Mouse (Mus musculus): ENCODE results near the gene Ckmt2.

Ckmt2 gene

DNA sequence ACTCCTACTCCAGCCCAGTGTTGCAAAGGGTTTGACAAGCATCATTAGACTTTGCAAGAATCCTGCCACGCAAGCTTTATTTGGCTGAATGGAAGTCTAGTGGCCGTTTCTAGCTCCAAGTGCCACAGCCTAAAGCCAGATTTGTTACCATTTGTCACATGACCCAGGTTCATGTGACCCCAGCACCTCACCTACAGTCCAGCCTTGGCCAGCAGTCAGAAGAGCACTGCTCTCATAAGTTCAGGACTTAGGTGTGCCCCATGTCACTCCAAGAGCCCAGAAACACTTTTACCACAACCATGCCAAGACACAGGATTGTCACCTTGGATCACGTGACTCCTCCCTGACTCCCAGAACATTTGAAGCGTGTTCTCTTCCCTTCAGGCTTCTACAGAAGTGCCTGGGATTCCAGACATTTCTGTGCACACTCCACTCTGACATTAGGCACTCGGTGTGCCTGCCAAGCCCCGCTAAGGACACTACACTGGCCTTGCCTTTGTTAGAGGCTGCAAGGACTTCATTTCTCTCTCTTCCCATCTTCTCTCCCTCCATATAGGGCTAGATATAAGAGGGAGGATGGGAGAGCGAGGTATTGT is 2.9 kb downstream of the Ckmt2 start:
- no peak for DNase-seq (ENCODE audit: low spot score in 2 of 2)

DNA sequence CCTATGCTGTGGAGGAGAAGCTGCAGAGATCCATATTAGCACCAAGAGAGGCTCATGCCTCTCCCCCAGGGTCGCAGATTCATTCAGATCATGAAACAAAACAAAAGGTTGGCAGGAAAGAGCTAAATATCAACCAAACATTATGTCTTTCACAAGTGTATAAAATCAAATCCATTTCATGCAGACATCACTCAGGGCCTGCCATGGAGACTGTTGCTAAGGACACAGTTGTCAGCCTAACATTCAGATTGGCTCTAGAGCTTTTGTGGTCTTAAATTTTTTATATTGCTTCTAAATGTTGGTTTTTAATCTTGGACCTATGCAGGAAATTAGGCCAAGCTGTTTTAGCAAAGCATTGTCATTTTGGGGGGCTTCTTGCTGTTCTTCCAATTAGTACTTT is 8.1 kb downstream of the Ckmt2 start:
- no peak for DNase-seq (ENCODE audit: low spot score in 2 of 2)

DNA sequence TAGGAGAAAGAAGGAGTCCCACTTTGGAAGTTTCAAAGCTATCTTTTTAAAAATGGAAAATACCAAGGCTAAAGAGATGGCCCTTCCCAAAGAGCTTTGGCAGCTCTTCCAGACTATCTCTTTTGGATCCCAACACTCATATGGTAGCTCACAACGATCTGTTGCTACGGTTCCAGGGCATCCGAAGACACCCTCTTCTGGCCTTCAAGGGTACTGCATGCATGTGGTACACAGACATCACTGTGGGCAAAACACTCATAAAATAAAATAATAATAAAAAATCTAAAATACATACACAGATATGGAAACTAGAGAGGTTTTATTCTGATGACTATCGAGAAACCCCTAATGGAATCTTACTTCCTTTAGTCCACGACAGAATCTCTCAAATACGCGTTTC is 17.9 kb downstream of the Ckmt2 start:
- peak in 1 of 2 experiments; percentile 24 for DNase-seq (ENCODE audit: low spot score in 2 of 2)

DNA sequence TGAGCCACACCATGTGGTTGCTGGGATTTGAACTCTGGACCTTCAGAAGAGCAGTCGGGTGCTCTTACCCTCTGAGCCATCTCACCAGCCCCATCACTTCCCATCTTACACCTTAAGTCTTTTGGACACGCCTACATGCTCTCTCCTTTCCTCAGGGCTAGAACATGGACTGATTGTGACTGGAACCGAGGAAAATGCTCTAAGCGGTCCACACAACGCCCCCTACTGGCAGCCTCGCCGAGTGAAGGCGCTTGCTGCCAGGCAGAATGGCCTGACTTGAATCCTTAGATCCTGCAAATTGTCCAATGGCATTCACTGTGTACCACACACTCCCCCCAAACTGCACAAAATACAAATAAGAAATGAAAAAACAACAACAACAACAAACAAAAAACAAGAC is 19.3 kb downstream of the Ckmt2 start:
- no peak for DNase-seq (ENCODE audit: low spot score in 2 of 2)

DNA sequence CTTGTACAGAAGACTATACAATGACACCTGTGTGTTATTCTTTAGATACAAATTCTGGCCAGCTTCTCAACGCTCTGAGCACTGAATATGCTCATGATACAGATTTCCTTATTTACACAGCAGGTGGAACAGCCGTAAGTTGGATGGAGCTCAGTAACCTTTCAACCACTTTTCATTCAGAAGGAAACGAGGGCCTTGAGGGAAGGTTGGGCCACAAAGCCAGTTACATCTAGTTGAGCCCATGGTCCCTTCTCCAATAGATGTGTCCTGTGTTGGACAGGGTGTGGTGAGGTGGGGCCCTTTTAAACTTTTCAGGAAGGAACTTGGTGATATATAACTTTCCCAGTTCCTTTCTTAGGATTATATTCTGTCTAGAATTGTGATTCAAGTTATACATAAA is 22.3 kb downstream of the Ckmt2 start:
- DNase-seq (ENCODE audit: low spot score in 2 of 2) = no peak

DNA sequence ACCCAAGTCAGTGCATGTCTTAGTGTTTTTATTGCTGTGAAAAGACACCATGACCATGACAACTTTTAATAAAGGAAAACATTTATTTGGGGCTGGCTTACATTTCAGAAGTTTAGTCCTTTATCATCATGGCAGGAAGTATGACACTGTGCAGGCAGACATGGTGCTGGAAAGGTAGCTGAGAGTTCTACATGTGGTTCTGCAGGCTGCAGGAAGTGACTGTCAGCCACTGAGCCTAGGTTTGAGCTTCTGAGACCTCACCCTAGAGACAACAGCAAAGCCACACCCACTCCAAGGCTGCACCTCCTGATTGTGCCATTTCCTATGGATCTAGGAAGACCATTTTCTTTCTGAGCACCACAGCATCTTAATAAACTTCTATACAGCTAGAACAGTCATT is 48.8 kb downstream of the Ckmt2 start:
- no peak for DNase-seq (ENCODE audit: low spot score in 2 of 2)

DNA sequence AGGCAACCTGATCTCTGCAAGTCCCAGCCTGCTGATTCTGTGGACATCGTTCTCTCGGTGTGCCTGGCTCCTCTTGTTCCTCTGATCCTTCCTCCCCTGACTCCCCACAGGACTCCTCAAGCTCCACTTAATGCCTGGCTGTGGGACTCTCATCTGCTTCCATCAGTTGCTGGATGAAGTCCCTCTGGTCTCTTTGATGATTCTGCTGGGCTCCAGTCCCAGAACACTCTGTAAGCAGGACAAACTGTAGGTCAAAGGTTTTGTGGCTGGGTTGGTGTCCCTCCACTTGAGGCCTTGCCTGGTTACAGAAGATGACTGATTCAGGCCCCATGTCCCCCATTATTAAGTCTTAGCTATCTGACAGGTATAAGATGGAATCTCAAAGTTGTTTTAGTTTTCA is 50.6 kb downstream of the Ckmt2 start:
- no peak for DNase-seq (ENCODE audit: low spot score in 2 of 2)

DNA sequence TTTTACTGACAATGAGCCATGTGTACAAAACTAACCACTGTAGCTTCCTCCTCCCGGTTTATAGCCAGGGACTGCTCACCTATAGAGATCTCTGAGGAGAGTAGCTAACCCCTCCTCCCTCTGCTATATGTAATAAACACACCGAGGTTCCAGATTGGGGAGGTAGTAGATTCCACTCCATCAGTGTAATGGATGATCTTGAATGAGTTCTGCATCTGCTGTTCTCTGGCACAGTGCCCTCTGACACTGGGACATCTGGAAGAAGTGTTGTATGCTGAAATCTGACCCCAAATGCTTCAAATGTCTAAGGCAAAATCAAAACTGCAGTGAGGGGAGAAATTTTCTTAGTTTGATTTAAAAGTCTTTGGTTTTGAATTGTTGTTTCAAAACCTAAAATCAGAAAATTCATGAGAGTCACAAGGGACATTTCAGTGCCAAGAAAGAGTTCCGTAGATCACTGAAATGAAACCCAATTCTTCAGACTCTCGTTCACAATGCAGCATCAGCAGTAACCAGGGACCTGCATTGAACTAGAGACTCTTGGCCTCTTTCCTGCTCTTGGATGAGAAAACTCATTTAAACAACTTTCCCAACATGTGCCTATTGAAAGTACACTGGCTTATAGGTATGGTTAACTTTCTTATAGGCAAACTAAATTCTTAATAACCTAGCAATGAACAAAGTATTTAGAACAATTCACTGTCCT is 51.7 kb downstream of the Ckmt2 start:
- DNase-seq (ENCODE audit: low spot score in 2 of 2) = no peak

DNA sequence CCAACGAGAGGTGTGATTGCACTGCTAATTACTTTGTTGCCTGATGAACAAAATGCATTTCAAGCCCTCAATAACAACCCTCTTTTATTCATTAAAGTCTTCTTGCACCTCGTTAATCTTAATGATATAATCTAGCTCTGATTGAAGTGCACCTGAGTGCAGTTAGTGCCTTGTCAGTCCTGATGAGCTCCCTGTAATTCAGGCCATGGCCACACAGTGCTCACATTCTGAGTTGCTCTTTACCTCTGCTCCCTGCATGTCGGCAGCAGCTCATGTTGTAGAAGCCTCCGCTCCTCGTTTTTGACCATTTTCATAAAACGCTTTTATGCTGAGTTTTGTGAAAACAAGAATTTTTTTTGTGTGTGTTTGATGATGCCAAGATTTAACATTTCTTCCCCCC is 53.0 kb downstream of the Ckmt2 start:
- DNase-seq (ENCODE audit: low spot score in 2 of 2) = no peak

DNA sequence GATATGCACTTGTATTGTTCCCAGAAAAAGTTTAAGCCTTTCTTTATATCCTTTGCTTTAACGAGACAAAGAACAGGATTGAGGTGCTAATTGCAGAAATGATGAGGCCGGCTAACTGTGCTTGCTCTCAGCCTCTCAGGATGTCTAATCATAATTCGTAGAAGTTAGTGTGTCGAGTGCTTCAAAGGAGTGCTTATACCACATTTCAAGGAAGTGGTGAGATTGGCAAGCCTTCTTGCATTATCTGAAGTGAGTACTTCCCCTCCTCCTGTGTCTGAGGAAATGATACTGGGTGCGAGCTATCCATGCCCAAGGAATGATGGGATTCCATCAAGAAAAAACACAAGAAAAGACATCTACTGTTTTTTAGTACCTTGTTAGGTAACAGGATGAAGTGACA is 62.0 kb downstream of the Ckmt2 start:
- DNase-seq (ENCODE audit: low spot score in 2 of 2) = no peak

DNA sequence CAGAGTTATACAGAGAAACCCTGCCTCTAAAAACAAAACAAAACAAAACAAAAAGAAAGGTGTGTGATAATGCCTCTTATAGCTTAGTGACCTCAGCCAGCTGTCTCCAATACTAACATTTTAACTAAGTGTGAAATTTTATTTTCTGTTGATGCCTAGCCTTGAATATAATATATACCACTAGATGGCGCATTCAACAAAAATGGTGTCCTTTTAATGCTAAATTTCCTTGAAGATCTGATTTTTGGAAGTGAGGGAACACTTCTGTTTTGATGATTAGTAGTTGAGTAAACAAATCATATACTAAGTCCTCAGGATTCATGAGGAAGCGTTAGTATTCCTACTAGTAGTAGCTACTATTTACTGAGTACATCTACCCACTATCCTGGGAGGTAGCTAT is 67.2 kb downstream of the Ckmt2 start:
- DNase-seq (ENCODE audit: low spot score in 2 of 2) = peak in 1 of 2 experiments; percentile 13

DNA sequence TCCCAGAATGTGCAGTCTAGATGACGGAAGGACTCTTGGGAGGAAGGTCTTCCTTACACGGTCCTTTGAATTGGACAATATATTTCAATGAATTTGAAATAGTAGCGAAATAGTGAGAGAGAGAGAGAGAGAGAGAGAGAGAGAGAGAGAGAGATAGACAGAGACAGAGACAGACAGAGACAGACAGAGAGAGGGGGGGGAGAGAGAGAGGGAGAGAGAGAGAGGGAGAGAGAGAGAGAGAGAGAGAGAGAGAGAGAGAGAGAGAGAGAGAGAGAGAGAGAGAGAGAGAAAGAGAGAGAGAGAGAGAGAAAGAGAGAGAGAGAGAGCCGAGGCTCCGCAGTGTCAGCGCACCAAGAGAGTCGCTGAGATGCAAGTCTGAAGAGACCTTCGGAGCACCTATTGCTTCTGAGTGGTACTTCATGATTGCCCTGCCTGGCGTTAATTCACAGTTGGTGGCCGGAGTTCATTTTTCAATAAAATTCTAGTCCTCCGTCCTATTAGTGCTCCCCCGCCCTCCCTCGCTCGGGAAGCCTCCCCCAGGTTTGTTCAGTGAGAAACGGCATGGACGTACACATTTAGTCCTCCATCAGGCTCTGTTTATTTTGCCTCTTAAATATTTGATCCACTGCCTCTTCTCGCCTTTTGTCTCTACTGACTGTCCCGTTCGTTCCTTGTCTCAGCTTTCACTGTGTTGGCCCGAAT is 68.7 kb downstream of the Ckmt2 start:
- no peak for DNase-seq (ENCODE audit: low spot score in 2 of 2)

DNA sequence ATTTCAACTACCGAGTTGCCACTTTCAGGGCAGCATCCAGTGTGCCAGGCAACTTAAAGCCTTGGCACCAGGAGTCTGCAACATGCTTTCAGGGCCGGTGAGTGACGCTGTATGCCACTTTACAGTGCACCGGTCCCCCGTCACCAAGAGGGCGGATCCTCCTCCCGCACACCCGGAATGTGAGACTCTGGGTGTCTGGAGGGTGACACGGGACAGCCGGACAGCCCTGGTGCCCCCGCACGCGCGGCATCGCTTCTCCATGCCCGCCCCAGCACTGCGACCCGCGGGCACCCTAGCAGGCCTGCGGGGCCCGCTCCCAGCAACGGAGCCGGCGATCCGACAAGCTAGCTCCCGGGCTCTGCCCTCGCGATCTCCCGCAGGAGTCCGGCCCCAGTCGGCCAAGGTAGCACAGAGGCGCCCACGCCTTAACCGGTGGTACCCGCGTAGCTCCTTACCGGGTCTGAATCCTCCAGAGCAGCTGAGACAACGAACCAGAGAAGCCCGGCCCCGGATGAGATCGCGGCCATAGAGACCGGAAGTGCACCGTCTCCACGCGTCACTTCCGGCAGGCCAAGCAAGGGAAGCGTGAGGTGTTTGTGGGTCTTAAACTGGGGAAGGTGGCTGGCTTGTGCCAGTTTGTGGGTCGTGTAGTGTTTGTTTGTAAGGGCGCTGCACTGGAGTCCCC is 69.4 kb downstream of the Ckmt2 start, which contains the start of gene Zcchc9:
Gene Zcchc9, minus strand, starts transcription at position 551 of the 685 bp plus-strand sequence.
- peak; percentile 79 to 85 for DNase-seq (ENCODE audit: low spot score in 2 of 2)
